Mouse (Mus musculus): ENCODE results near the gene Gm37240. TPM values are rescaled to one million over a fixed set of nuclear protein-coding genes. Genes with fewer than 3 reads are reported as not detected.

Gene Gm37240
- polyA plus RNA-seq, 1 experiment = not detected

- H3K4me3 ChIP-seq (ENCODE audit: insufficient read depth, low read depth, low read length) = no peak overlapping the region
- H3K4me1 ChIP-seq (ENCODE audit: control insufficient read depth, insufficient read depth, insufficient read length, low read length) = no peaks in the 10 kb centered on the region; the same call in 1 of the 2 replicates
- no peak overlapping the region for H3K27ac ChIP-seq (replicated peaks; ENCODE audit: low read depth, low read length)
Observed at GRCm38 (mm10) chr3:84516163-84516562, 1371.2 kb downstream of the Gm37240 start.

DNA sequence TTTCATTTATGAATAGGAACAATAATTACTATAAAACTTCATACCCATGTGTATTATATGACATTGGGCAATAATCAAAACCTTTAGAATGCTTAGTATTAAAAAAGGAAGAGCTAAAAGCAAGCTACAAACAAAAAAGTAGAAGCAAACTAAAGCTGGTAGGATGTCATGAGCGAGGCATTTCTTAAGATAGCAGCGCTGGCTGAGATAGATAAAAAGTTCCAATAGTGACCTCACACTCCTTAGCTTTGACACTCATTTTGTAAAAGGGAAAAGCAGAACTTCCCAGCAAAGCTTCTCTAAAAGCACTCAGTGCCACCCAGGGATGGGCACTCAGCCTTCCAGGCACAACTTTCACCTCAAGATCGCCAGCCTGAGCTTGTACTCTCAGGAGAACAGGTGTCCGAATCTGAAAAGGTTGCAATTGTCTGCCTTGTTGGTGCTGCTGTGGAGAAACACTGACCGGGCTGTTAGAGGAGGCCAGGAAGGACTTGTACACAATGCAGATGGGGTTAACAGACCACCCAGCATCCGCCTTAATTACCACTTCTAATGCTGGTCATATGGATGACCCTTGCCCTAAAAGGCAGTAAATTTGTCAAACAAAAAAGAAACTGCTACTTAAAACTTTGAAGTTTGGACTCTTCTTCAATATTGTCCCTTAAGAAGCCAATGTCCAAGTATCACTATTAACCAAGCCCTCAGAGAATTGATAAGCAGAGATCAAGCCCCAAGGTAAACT is 1374.4 kb downstream of the Gm37240 start:
- Histone ChIP-seq H3K27ac (replicated peaks; ENCODE audit: low read depth, low read length) (no peak overlapping the region), H3K4me1 (ENCODE audit: control insufficient read depth, insufficient read depth, insufficient read length, low read length) (no peaks in the 10 kb centered on the region; the same call in 1 of the 2 replicates), H3K4me3 (ENCODE audit: insufficient read depth, low read depth, low read length) (no peak overlapping the region)

- Histone ChIP-seq H3K4me3 (ENCODE audit: insufficient read depth, low read depth, low read length) (no peak overlapping the region), H3K4me1 (ENCODE audit: control insufficient read depth, insufficient read depth, insufficient read length, low read length) (peaks cover 3% of the 10 kb centered on the region), H3K27ac (replicated peaks; ENCODE audit: low read depth, low read length) (no peak overlapping the region)
Observed at GRCm38 (mm10) chr3:84505193-84505592, 1382.1 kb downstream of the Gm37240 start.

DNA sequence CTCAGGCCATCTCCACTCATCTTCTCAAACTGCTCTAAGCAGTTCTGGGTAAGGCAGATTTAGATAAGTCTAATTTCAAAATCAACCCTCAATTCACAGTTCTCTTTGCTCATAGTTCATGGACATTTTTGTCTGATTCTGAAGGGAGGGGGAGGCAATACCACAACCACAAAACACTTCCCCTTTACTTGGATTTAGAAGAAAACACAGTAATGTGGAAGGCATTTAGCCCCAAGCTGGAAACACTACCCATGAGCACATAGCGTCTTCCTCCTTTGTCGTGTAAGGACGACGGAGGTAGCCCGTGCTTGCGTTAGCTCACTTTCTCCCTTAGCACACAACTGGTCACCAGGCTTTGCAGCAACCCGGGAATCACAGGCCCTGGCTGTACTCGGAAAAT is 1383.0 kb downstream of the Gm37240 start:
- peaks cover 3% of the 10 kb centered on the region for H3K4me1 ChIP-seq (ENCODE audit: control insufficient read depth, insufficient read depth, insufficient read length, low read length)
- H3K4me3 ChIP-seq (ENCODE audit: insufficient read depth, low read depth, low read length) = no peak overlapping the region
- no peak overlapping the region for H3K27ac ChIP-seq (replicated peaks; ENCODE audit: low read depth, low read length)

GRCm38 (mm10) chr3:84502101-84502500 is 1385.2 kb downstream of the Gm37240 start:
- no peak overlapping the region for H3K4me3 ChIP-seq (ENCODE audit: insufficient read depth, low read depth, low read length)
- no peak overlapping the region for H3K27ac ChIP-seq (replicated peaks; ENCODE audit: low read depth, low read length)
- peaks cover 3% of the 10 kb centered on the region for H3K4me1 ChIP-seq (ENCODE audit: control insufficient read depth, insufficient read depth, insufficient read length, low read length)

DNA sequence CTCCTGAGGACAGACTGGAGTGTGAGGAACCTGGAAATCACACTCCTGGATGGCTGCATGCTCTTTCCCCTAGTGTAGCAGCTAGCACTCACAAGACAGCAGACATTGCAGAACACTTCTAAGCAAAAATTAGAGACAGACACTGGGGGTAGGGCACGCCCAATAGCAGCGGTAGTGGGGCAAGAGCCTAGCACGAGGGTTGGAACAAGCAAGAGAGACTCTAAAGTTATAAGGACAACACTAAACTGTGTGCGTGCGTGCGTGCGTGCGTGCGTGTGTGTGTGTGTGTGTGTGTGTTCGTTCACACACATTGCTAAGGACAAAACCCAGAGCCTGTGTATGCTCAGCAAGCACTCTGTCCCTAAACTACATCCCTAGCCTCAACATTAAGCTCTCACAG is 1386.8 kb downstream of the Gm37240 start:
- Histone ChIP-seq H3K27ac (replicated peaks; ENCODE audit: low read depth, low read length) (peak overlapping the region; percentile 76), H3K4me1 (ENCODE audit: control insufficient read depth, insufficient read depth, insufficient read length, low read length) (peaks cover 3% of the 10 kb centered on the region), H3K4me3 (ENCODE audit: insufficient read depth, low read depth, low read length) (no peak overlapping the region)

DNA sequence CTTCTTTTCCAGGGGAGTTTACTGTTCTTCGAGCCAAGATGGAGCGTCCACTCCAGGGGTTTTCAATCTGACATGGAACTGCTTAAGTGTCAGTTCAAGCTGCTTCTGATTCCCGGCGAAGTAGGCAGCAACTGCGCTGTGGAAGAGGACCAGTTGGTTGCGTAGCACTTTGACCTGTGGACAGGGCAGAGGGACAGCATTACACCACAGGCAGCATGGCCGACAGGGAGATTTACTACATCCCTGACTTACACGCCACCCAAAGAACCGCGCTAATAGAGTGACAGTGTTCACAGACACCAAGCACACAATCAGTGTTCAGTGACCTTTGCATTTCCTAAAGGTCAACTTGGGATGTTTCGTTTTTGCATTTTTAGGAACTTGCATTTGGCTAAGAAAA is 1389.6 kb downstream of the Gm37240 start:
- peaks cover 3% of the 10 kb centered on the region for H3K4me1 ChIP-seq (ENCODE audit: control insufficient read depth, insufficient read depth, insufficient read length, low read length)
- H3K27ac ChIP-seq (replicated peaks; ENCODE audit: low read depth, low read length) = no peak overlapping the region
- no peak overlapping the region for H3K4me3 ChIP-seq (ENCODE audit: insufficient read depth, low read depth, low read length)

- no peak overlapping the region for H3K4me3 ChIP-seq (ENCODE audit: insufficient read depth, low read depth, low read length)
- no peaks in the 10 kb centered on the region for H3K4me1 ChIP-seq (ENCODE audit: control insufficient read depth, insufficient read depth, insufficient read length, low read length)
- no peak overlapping the region for H3K27ac ChIP-seq (replicated peaks; ENCODE audit: low read depth, low read length)
Observed at GRCm38 (mm10) chr3:84492657-84493056, 1394.7 kb downstream of the Gm37240 start.

DNA sequence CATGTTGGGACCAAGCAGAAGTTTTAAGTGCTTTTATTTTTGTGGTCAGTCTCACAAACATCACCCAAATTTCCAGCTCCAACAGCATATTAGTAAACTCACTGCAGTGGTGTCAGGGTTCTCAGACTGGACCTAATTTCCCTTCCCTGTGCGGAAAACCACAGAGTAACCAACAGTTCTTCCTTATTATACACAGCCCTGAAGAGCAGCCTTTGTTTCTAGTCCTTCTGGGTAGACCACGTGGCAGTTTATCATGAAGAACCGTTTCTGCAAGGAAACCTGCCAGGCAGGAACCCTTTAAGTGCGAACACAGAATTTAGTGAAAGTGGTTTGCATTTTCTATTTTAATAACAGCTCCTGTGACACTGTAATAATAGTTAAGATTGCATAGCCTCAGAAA is 1395.2 kb downstream of the Gm37240 start:
- H3K4me1 ChIP-seq (ENCODE audit: control insufficient read depth, insufficient read depth, insufficient read length, low read length) = no peaks in the 10 kb centered on the region

GRCm38 (mm10) chr3:84488716-84489115 is 1398.6 kb downstream of the Gm37240 start:
- H3K4me1 ChIP-seq (ENCODE audit: control insufficient read depth, insufficient read depth, insufficient read length, low read length) = no peaks in the 10 kb centered on the region
- H3K4me3 ChIP-seq (ENCODE audit: insufficient read depth, low read depth, low read length) = no peak overlapping the region
- no peak overlapping the region for H3K27ac ChIP-seq (replicated peaks; ENCODE audit: low read depth, low read length)

More for the DNA sequence above, 1395.2 kb downstream of the Gm37240 start:
- no peak overlapping the region for H3K27ac ChIP-seq (replicated peaks; ENCODE audit: low read depth, low read length)
- H3K4me3 ChIP-seq (ENCODE audit: insufficient read depth, low read depth, low read length) = no peak overlapping the region

GRCm38 (mm10) chr3:84484891-84485290 is 1402.4 kb downstream of the Gm37240 start:
- peak overlapping the region; percentile 70 for H3K27ac ChIP-seq (replicated peaks; ENCODE audit: low read depth, low read length)
- peaks cover 5% of the 10 kb centered on the region; the same call in 1 of the 2 replicates for H3K4me1 ChIP-seq (ENCODE audit: control insufficient read depth, insufficient read depth, insufficient read length, low read length)
- H3K4me3 ChIP-seq (ENCODE audit: insufficient read depth, low read depth, low read length) = no peak overlapping the region

- Histone ChIP-seq H3K4me1 (ENCODE audit: control insufficient read depth, insufficient read depth, insufficient read length, low read length) (peaks cover 5% of the 10 kb centered on the region; the same call in 1 of the 2 replicates), H3K27ac (replicated peaks; ENCODE audit: low read depth, low read length) (peak overlapping the region; percentile 70), H3K4me3 (ENCODE audit: insufficient read depth, low read depth, low read length) (no peak overlapping the region)
Observed at GRCm38 (mm10) chr3:84484333-84484732, 1403.0 kb downstream of the Gm37240 start.

DNA sequence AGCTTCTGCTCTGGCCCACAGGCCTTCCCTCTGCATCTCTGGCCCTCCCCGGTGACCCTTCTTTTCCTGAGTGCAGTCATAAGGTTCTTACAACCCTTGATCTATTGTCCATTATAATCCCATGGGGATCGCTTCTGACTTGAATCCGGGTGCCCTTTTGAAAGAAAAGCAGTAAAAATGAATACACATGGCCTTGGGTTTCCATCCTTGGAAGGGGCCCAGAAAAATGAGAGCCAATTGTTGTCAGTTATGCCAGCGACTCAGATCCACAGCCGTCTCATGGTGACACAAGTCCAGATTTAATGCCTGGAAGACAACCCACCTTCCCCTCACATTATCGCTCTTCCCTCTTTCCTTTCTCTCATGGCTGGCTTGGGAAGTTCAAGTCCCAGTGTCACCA is 1405.2 kb downstream of the Gm37240 start:
- Histone ChIP-seq H3K4me1 (ENCODE audit: control insufficient read depth, insufficient read depth, insufficient read length, low read length) (peaks cover 5% of the 10 kb centered on the region; the same call in 1 of the 2 replicates), H3K27ac (replicated peaks; ENCODE audit: low read depth, low read length) (no peak overlapping the region), H3K4me3 (ENCODE audit: insufficient read depth, low read depth, low read length) (no peak overlapping the region)

GRCm38 (mm10) chr3:84481104-84481503 is 1406.2 kb downstream of the Gm37240 start:
- Histone ChIP-seq H3K4me1 (ENCODE audit: control insufficient read depth, insufficient read depth, insufficient read length, low read length) (peaks cover 5% of the 10 kb centered on the region; the same call in 1 of the 2 replicates), H3K4me3 (ENCODE audit: insufficient read depth, low read depth, low read length) (peak overlapping the region; percentile 56), H3K27ac (replicated peaks; ENCODE audit: low read depth, low read length) (no peak overlapping the region)

DNA sequence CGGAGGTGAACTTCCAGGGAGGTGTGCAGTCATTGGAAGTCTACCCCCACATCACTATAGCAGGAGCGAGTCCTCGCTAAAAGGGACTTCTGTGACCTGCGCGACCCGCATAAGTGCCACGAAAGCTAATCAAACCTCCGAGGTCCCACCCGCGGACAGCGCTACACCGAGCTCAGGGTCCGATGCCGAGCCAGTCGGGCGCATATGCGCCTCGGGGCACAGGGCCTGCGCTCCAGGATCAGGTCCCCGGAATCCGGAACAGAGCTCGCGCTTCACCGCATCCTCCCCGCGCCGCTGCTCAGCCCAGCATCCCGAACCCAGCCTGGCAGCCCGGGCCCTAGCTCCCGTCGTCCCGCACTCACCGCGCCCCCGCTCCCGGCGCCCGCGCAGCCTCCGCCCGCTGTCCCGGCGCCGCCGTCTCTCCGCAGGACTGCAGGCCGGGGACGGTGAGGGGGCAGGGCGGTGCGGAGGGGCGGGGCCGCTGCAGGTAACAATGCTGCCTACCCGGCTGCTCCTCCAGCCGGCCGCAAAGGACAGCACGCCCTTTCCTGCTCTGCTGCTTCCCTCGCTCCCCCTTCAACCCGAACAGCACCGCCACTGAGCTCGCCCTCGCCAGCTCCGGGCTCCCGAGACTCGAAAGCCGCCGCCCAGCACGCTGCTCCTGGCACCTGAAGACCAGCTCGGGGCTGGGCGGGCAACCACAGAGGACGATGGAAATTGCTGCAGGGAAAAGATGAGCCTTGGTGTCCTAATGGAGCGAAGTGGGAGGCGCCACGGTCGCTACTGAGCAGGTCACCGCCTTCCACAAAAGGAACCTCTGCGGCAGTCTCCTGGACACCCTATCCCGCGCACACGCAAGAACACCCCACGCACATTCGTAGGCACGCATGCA is 1407.1 kb downstream of the Gm37240 start, which contains the start of gene Fhdc1:
Fhdc1 (minus strand) TSS at position 424 of the 892 bp plus-strand sequence.
- Histone ChIP-seq H3K27ac (replicated peaks; ENCODE audit: low read depth, low read length) (no peak within 1 kb of the TSS), H3K4me1 (ENCODE audit: control insufficient read depth, insufficient read depth, insufficient read length, low read length) (peaks cover 5% of the 10 kb centered on the region; the same call in 1 of the 2 replicates), H3K4me3 (ENCODE audit: insufficient read depth, low read depth, low read length) (peak within 1 kb of the TSS; percentile 56)
